Mouse (Mus musculus) urinary bladder, postnatal 10 days (tissue): ENCODE data around the gene Prkaca.

Experiments
- DNase-seq: peaks from one replicate; pipeline ENCODE4 v3.0.0; 2022; ENCODE audit warnings: low spot score

Gene Prkaca

DNA sequence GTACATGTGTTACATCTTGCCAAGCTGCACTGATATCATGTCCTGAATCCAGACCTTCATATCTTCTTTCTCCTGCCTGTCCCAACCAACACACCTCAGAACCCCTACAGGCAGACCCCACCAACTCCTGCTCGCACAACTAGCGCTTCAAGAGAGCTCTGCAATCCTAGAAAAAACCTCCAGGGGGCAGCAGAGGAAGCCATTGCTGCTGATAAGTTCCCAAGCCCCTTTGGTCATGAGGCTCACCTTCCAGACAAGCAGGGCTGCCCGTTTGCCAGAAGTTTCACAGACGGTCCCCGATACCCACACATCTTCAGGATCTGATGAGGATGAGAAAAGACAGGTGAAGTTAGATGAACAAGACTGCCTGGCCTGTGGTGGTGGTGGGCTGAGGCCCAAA, 66.3 kb downstream of the Prkaca start:
- DNase-seq = no peak

GRCm38 (mm10) chr8:84042066-84042947, 69.5 kb downstream of the Prkaca start, which contains the start of gene Il27ra:
Gene Il27ra, minus strand, starts transcription at chr8:84042589.
- no peak for DNase-seq

DNA sequence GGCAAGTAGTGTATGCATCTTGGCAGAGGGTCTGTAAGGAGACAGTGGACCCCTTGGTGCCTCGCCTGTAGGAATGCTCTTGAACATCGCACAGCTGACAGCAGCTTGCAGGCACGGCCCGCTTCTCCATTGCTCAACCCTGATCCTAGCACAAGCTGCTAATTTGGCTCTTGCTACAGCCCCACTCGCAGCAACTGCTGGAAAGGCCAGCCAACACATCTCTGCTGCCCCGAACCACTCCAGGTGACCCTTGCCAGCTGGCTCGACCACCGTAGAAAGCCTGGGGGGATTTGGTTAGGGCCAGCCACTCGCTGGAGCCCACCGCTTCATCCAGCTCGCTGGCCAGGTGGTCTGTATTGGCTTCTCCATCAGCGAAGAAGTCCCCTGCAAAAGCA, 70.2 kb downstream of the Prkaca start:
- no peak for DNase-seq

DNA sequence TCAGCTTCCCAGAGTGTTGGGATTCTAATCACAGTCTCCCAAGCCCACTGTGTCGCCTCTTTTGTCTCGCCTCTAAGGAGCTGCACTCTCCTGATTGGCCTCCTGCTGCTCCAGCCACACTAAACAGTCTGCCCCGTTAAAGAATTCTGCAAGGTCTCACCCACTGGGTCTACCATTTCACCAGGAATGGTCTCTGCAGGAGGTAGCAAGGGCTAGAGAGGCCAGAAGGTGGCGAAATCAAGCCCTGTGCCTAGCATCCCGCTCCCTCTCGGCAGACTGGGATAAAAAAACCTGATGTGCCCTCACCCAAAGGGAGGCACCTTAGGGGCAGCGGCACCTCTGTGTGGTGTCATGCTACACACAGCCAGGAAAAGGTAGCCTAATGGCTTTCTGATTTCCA, 71.3 kb downstream of the Prkaca start:
- no peak for DNase-seq

GRCm38 (mm10) chr8:84044900-84045299, 72.1 kb downstream of the Prkaca start, which contains the start of gene Rln3:
Gene Rln3, minus strand, starts transcription at chr8:84045000.
- no peak for DNase-seq
